Mouse (Mus musculus): ENCODE data around the gene Gm35315. TPM values are rescaled to one million over a fixed set of nuclear protein-coding genes. Genes with fewer than 3 reads are reported as not detected.
A peak's percentile ranks its signal among the peaks of the same experiment; 100 is the strongest.
"Not testable (repeated sequence)": the region's sequence is repeated elsewhere in the genome, so short reads cannot be mapped to it uniquely, and the experiment has no call there.

Gene Gm35315
- total RNA-seq, 2 experiments from 2014 or later, result 0.23 to 0.29 TPM

DNA sequence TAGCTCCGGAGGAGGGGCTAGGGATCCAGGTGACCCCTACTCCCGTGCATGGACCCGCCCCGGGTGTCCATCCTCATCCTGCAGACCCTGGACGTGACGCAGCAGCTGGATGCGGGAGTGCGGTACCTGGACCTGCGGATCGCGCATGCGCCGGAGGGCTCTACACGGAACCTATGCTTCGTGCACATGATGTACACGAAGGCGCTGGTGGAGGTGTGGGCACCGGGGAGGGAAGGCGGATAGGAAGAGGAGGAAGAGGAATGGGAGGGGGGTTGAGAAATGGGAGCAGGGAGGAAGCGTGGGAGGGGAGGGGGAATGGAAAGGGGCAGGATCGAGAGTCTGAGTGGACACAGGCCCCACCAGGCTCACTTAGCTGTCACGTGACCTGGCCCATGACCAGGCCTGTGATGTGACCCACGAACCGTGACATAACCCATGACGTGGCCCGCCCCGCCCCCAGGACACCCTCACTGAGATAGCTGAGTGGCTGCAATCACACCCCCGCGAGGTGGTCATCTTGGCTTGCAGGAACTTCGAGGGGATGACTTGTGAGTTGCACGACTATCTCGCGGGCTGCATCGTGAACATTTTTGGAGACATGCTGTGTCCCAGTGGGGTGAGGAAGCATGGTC, 7.6 kb upstream of the Gm35315 start:
- peak in 1 of 2 experiments; percentile 22 for DNase-seq (ENCODE audit: low spot score in 2 of 2)

DNA sequence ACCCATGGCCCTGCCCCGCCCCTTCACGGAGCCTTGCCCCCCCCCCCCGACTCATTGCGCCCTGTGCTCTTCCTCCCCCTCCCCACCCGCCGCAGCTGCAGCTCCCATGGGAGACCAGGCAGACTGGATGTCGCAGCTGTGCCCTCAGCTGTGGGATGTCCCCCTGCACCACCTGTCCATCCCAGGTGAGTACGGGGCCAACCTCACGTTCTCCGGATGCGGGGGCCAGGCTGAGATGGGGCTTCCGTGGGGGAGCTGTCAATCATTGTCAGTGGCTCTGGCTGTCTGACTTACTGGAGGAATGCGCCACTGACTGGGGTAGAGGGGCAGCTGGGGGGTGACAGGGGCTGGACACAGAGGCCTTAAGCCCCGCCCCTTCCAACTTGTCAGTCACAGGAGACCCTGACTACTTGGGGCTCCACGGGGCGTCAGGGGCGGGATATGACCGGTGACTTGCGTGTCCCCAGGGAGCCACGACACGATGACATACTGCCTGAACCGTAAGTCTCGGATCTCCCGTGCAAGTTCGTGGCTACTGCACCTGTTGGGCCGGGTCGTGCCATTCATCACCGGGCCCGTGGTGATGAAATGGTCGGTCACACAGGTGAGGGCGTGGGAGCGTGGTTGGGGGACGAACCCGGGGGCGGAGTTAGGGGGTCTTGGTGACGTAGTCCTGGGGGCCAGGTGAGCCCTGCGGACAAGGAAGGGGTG, 6.9 kb upstream of the Gm35315 start:
- no peak for DNase-seq (ENCODE audit: low spot score in 2 of 2)

DNA sequence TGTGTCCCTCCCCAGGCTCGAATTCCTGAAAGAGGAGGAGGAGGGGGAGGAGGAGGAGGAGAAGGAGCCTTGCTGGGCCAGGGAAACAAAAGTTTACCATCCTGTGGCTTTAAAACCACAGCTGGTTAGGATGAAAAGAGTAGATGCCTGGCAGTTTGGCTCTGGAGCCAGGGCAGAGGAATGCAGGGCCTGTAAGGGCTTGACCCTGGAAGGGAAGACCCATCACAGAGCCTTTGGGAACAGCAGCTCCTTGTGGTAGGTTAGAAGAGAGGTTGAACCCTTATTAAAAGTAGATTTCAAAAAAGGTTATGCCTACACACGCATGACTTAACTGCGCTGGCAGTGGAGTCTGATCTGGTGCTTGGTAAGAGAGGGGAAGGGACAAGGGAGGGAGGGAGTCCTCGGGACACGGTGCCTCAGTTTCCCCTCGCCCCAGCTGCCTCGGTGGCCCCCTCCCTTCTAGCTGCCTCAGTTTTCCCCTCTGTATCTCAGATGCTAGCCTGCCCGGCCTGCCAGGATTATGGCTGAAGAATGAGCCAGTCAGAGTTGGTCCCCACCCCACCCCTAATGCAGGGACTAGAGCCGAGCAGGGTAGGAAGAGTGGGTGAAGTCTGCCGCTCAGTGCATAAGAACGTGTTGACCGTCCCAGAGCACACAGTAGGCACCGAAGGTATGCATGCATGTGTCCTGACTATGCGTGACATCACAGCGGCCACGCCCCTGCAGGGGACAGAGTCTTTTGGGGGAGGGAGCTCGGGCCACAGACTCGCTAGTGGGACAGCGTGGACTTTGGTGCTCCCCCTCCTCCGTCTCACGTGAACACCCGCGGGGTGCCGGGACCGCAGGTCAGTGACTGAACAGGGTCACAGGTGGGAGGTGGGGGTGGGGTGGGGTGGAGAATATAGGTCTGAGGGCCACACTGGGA, 5.7 kb upstream of the Gm35315 start, which contains the start of gene Plcxd1:
TSS of gene Plcxd1 (plus strand) at position 314 of the 925 bp plus-strand sequence.
- DNase-seq (ENCODE audit: low spot score in 2 of 2), result no peak

DNA sequence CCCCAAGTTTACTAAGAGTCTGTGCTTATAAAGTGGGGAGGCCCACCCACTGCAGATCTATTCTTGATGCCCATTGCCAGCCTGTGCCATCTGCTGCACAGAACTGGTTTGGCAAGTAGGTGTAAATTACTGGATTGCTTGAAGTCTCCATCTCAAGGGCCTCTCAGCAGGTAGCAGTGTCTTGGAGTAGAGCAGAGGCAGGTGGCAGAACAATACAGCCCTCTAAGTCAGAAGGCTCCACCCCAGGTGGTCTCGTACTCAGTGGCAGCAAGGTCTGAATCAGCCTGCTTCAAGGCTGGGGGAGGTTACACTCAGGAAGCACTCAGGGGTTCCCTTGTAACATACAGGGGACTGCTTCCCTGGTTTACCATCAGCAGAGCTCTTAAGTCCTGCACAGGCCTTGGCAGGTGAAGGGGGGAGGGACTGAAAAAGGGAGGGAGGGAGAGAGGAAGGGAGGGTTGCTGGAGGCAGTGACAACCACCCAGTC, 4.8 kb upstream of the Gm35315 start:
- no peak for DNase-seq (ENCODE audit: low spot score in 2 of 2)

DNA sequence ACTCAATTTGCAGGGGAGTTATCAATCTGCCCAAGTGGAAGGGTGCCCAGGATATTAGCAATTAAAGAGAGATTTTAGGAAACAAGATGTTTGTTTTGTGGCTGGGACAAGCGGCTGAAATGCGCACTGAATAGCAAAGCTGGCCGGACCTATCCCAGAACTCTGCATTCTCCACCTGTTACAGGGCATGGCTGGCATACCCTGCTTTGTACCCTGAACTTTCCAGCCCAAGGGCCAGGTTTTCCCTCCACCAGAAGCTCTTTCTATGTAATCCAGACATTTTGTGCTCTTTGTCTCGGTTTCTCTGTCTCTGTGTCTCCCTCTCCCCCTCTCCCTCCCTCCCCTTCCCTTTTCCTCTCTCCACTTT, 610 bp upstream of the Gm35315 start:
- DNase-seq (ENCODE audit: low spot score in 2 of 2), result no peak

DNA sequence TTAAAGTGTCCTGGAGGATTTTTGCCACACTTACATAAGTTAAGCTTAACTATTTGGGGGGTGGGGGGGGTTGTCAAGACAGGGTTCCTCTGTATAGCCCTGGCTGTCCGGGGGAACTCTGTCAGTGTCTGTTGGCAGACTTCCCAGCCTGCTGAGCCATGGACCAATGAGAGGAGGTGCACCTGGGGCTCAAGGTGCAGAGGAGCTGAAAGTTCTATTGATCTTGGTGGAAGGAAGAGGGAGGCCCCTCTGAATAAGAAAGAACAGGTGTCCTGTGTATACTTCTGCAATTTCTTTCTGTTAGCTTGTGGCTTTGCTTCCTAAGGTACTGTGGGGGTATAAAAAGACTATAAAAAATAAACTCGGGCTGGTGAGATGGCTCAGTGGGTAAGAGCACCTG, 2.7 kb downstream of the Gm35315 start:
- DNase-seq (ENCODE audit: low spot score in 2 of 2), result no peak

DNA sequence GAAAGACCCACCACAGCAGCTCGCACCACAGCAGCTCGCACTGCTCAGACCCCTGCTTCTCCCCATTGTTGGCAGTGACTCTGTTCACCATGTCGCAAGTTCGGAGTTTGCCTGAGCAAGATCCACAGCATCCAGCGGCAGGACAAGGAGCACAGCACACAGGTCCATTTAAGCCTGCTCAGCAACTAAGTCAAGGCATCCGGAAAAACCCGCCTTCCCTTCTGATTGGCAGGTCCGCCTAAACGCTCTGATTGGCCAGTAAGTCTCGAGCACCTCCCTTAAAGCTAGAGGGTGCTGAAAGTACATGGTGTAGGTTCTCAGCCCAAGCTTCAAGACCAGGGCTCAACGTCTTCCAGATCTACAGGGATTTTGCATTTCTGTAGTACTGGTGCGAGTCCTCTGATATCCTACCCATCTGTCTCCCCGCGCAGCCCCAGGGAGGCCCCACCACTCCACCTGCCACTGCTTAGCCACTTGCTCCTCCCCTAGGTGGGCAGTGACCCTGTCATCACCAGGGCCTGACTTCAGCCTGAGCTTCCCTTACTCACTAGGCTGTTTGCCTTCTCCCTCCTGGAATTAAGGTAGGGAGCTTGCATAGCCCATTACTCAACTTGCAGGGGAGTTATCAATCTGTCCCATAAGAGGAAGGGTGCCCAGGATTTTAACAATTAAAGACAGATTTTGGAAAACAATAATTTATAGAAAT, 7.9 kb downstream of the Gm35315 start:
- no peak for DNase-seq (ENCODE audit: low spot score in 2 of 2)

DNA sequence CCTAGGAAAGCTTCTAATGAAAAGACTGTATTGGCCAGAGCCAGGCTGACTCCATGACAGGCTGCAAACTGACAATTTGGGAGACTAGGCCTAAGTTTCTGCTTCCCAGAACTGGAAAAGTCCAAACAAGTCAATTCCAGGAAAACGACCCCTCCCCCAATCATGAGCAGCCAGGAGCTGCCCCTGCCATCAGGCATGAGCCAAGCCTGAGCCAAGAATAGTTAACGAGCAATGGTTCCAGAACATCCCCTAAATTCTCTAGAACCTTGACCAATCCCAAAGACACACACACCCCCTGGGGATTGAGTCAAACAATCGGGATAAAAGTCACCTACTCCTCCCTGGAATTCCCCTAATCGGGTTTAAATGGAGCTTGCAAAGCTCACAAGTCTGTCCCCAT, 11.3 kb downstream of the Gm35315 start:
- DNase-seq (ENCODE audit: low spot score in 2 of 2), result no peak

DNA sequence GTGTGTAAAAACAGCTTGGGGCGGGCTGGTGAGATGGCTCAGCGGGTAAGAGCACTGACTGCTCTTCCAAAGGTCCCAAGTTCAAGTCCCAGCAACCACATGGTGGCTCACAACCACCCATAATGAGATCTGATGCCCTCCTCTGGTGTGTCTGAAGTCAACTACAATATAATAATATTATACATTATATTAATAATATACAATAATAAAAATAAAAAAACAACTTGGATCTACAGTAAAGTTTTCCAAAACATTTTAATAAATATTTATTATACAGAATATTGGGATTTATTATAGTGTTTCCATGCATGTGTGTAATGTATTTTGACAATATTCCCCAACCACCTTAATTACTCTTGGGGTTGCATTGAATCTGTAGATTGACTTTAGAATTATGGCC, 21.8 kb downstream of the Gm35315 start, which contains the start of gene Gm17655:
TSS of gene Gm17655 (minus strand) at position 101 of the 400 bp plus-strand sequence.
- not testable (repeated sequence) for DNase-seq (ENCODE audit: low spot score in 2 of 2)

DNA sequence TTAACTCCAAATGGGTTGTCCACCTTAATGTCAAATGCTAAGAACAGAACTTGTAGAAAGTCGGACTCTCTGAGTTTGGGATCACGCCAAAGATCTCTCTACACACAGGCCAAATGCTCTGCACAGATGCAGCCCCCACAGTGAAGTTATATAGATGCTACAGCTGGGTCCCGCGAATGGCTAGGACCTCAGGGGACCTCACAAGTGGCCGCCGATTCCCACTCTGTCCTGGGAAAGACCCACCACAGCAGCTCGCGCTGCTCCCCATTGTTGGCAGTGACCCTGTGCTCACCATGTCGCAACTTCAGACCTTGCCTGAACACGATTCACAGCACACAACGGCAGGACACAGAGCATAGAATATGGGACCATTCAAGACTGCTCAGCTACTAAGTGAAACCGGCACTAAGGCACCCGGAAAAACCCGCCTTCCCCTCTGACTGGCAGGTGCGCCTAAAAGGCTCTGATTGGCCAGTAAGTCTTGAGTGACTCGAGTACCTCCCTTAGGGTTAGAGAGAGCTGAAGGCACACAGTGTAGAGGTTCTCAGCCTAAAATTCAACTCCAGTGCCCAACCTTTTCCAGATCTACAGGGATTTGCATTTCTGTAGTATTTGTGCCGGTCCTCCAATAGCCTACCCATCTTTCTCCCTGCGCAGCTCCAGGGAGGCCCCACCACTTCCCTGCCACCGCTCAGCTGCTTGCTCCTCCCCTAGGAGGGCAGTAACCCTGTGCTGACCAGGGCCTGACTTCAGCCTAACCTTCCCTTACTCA, 36.4 kb downstream of the Gm35315 start:
- DNase-seq (ENCODE audit: low spot score in 2 of 2), result peak; percentile 56 to 78

Other genes with a start within 250 kb of the Gm35315 start
- gene Gm15446, start 171.0 kb downstream of the Gm35315 start, total RNA-seq (2021), result 1 to 10 TPM; 6.1 to 6.3 TPM
- 10 to 100 TPM; 10.8 to 14.7 TPM for gene Zfp932, start 97.9 kb downstream of the Gm35315 start, total RNA-seq (2021)
- gene Gm17655, start 21.9 kb downstream of the Gm35315 start, total RNA-seq (2021), result 1 to 10 TPM; 2.8 to 3.9 TPM
- gene Plcxd1, start 5.5 kb upstream of the Gm35315 start, total RNA-seq (2021), result not detected
- gene Gtpbp6, start 13.8 kb upstream of the Gm35315 start, total RNA-seq (2021), result 10 to 100 TPM; 24.5 to 29.1 TPM
- 1 to 10 TPM; 2.9 to 4.1 TPM for gene Zfp605, start 15.7 kb upstream of the Gm35315 start, total RNA-seq (2021)
- 10 to 100 TPM; 24.8 to 27.6 TPM for gene Chfr, start 41.4 kb upstream of the Gm35315 start, total RNA-seq (2021)
- gene Golga3, start 82.3 kb upstream of the Gm35315 start, total RNA-seq (2021), result 10 to 100 TPM; 43.8 to 46.8 TPM
- gene Ankle2, start 136.6 kb upstream of the Gm35315 start, total RNA-seq (2021), result 10 to 100 TPM; 35.1 to 40.3 TPM
- gene Pgam5, start 175.5 kb upstream of the Gm35315 start, total RNA-seq (2021), result 10 to 100 TPM; 25.1 to 29.8 TPM
- gene Pxmp2, start 191.8 kb upstream of the Gm35315 start, total RNA-seq (2021), result 10 to 100 TPM; 22.4 to 23.5 TPM
- gene Pole, start 191.9 kb upstream of the Gm35315 start, total RNA-seq (2021), result 10 to 100 TPM; 14.3 to 15.0 TPM
- gene P2rx2, start 248.8 kb upstream of the Gm35315 start, total RNA-seq (2021), result not detected